Mouse (Mus musculus) hindlimb bud, embryonic 11.5 days (tissue): ENCODE results near the gene Ctf1.
A peak's percentile ranks its signal among the peaks of the same experiment; 100 is the strongest.

Experiments
- DNase-seq: peaks from one replicate; pipeline ENCODE4 v3.0.0-alpha.2; 2012; ENCODE audit warnings: low read depth, low spot score; ENCODE audit errors: extremely low spot score

The Ctf1 gene

DNA sequence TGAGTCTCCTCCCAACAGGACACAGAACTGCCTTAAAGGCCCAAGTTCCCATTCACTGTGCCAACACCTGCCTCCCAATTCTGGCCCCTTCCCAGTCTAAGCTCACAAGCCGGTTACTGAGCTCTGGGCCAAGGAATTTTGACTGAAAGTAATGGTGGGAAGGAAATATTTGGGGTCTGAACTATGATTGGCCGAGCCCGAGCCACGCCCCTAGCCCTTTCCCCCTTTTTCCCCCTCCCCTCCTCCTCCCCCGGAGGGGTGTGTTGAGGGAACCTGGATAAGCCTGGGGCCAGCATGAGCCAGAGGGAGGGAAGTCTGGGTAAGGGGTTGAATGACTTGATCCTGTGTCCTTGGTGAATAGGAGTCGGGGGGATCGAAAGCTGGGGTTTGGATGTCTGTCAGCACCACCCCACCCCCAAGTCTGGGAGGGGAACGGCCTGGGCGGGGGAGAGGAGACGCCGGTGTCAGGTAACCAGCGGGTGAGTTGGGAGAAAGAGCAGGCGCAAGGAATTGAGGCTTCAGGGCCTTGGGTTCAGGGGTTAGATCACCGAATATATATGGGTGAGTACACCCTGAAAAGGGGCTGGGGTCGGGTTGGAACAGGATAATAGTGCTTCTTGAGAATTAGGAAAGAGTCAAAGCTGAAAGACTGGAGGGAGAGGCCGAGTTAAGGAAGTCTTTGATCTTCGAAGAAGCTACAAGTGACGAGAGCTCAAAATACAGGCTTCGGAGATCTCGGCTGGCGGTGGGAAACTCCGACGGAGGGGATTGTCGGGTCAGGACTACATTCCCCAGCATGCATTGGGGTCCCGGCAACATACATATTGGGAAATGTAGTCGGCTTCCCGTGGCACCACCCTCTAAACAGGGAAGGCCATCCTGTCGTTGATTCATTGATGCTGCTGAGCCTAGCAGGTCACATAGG, at the start of gene Ctf1:
Ctf1 (plus strand) TSS at position 276 of the 925 bp plus-strand sequence.
- DNase-seq = no peak

DNA sequence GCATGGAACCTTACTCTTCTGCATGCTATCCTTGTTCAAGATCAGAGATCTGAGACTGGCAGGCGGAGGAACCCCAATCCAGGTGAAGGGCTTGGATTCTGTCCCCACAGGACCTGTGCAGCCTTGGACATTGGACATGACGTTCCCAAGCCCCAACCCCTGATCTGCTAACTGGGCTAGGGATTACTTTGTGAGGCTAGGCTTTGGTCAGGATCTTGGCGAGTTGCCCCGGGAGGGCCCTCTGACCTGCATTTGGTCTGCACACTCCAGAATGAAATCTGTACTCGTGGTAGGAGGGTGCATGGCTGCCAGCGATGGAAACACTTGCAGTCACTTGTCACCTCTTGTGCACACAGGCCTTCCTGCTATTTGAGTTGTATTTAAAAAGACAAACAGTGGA, 49.6 kb upstream of the Ctf1 start:
- DNase-seq = no peak

DNA sequence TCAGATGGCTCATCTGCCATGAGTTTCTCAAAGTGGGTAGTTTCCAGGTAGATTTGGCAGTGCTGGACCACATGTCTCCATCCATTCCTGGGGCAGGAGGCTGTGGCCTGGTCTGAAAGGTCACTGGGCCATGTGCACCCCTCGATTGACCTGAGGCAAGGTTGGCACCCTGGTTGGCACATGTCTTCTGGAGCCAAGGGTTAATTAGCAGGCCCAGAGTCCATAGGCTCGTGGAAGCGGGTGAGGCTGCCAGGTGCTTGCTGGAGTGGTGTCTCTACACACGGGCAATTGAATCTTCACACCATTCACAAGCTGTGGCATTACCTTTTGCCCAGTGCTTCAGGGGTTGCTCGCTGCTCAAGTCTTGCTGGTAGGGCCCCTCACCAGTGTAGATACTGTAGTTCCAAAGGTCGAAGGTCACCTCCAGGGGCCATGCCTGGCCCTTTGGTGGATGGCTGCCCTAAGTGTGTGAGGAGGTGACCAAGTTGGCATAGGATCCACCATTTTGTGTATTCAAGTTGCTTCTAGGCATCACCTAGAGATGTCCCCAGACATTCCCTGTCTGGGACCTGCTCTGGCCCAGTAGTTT, 46.4 kb upstream of the Ctf1 start:
- no peak for DNase-seq

DNA sequence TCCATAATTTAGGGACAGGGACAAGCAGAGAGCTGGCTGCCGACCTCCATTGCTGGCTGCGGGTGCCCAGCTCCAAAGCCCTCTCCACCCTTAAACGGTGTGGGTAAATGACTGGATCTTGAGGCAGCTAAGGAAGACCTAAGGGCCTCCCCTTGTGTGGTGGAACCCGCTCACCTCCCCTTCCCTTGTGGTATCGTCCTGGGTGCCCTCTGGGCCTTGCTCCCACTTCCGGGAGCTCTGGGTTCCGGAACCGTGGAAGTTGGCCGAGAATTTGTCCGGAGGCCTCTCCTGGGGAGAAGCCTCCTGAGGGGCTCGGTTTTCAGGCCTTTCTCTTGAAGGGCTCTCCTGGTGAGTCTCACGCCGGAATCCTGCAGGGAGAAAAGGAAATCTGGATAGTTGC, 45.9 kb upstream of the Ctf1 start:
- DNase-seq = no peak

DNA sequence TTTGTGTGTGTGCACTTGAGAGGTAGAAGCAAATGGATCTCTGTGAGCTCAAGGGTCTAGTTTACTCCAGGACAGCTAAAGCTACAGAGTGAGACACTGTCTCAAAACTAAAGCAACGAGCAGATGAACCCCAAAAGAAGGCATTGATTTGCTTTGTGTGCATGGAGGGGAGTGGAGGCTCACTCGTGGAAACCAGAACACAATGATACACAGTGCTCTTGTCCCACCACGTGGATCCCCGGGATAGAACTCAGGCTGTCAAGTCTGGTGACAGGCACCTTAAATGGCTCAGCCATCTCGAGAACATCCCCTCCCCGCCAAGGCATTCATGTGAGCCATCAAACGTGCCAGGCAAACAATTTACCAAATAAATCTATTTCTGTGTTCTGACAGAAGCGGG, 45.4 kb upstream of the Ctf1 start:
- no peak for DNase-seq

DNA sequence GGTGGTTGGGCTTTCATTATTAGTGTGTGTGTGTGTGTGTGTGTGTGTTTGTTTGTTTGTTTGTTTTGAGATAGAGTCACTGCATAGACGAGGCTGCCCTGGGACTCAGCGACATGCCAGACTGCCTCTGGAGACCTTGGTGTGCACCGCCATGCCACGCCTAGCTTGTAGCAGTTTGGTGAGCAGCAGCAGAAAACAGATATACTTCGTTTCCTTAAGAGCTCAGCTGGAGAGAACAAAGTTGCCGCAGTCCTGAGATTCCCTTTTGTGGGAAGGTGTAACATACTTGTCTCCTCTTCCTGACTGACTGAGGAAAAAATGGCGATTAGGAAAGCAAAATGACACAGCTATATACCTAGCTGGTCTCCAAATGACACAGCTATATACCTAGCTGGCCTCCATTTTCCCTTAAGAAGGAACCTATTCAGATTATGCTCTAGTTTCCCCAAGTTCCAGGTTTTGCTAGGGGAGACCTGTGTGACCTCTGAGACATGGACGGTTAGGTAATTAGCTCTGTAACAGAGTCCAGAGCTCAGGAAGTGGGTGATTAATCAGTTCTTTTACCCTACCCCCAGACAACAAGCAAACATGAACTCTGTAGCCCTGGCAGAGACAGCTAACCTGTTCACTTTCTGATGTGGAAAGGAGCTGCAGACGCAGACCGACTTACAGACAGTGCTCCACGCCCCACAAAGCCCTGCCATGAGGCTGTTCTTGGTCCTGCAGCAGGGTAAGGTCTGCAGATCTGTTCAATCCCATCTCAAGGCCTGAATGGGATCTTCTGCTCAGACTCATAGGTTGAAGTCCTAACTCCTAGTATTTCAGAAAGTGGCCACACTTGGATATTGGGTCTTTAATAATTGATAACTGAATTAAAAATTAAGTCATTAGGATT, 40.4 kb upstream of the Ctf1 start:
- DNase-seq = no peak

DNA sequence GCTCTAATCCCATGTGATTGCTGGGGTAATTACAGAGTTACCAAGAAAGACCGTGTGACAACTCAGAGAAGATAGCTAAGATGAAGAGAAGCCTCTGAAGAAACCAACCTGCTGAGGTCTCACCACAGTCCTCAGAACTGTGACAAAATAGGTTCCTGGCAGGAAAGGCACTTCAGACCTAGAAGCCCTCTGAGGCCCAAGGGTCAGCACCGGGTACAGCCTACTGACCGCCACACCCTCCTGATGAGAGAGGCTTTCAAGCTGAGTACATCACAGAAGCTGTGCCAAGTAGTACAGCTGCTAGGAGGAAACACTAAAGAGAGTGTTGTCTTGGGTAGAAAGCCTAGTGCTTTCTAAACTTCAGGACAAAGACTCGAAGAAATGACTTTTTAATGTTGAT, 39.8 kb upstream of the Ctf1 start:
- no peak for DNase-seq

DNA sequence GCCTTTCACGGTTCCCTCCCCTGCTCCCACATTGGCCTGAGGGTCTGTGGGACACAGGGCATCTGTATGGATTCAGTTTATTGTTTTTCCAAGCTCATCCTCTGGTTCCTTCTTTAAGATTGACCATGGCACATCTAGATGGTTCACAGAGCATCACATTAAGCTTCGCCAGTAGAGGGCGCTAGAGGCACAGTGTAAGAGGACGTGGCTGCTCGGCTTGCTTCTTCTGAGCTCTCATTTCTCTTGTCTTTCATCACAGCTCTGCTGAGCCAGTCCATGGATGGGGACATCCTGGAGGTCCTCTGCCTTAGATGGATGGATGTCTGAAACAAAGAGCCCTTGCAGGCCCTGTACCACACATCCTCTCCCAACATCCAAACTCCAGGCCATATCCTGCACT, 37.6 kb upstream of the Ctf1 start:
- peak; percentile 60 for DNase-seq

DNA sequence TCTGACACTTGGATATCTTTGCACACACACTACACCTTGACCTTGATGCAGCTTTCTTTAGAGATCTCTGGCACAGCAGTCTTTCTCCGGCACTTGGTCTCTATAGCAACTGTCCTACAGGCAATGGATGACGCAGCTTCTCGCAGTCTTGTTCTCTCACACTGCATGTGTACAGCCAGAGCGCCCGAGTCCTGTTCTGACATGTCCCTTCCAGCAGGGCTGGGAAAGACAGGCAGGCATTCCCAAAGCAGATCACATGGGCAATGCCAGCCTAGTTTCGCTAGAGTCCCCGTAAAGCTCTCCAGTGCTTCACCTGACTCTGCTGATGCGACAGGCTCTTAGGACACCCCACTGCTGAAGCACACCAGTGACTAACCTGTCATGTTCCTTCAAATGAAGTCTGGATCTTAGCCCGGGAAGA, 37.1 kb upstream of the Ctf1 start:
- no peak for DNase-seq

DNA sequence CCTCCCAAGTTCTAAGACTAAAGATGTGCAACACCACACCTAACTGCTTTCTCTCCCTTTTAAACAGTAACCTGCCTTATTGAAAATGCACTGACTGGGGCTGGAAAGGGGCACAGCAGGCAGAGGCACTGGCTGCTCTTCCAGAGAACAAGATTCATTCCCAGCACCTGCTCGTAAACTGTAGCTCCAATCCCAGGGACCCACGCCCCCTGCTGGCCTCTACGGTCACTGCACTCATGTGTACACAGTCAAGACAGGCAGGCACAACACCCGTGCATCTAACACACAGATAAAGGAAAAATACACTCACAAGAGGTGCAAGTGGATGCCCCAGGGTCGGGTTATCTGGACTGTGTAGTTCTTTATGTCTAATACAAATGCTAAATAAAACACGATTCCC, 35.5 kb upstream of the Ctf1 start:
- no peak for DNase-seq

DNA sequence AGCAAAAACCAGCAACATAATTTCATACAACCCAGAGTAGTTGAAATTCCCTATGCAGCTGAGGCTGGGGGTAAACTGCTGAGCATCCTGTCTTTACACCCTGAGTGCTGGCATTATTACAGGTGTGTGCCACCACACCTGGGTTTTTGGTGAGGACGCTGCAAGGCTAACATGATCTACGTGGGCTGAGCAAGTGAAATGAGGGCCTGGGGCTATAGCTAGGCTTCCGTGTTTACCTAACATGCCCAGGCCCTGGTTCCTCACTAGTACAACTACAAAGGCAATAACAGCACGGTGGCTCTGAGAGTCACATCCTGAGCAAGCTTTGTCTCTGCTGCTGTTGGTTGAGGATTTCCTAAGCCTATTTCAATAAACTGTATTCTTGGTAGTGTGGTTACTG, 34.9 kb upstream of the Ctf1 start:
- no peak for DNase-seq

DNA sequence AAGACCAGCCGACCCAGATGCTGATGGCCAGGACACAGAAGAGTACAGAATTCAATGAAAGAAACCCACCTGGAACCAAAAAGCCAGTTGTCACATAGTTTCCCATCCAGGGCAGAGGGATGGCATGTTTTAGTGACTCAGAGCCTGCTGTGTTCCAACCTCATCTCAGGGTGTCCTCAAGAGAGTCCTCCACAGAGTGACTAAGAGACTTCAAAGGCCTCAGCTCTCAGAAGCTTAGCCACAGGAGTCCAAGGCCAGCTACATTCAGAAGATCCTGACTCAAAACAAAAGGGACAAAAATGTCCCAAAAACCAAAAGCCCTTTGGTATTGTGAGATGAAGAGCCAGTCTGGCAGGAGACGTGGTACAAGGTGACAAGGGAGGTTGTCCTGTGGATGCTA, 33.7 kb upstream of the Ctf1 start:
- no peak for DNase-seq

DNA sequence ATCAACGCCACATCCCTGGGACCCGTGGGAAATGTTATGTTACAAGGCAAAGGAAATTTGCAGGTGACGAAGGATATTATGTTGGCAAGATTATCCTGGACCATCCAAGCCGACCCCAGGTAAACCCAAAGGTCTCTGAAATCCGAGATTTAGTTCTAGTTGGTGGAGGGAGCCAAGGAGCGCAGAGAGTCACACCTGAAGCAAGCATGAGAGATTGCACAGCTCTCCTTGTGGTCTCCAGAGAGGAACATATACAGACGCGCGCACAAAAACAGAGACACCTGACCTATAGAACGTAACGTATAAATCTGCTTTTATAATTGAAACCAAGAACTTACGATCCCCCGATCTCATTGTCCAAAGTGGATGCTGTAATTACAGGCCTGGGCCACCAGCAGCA, 32.0 kb upstream of the Ctf1 start:
- DNase-seq = no peak

DNA sequence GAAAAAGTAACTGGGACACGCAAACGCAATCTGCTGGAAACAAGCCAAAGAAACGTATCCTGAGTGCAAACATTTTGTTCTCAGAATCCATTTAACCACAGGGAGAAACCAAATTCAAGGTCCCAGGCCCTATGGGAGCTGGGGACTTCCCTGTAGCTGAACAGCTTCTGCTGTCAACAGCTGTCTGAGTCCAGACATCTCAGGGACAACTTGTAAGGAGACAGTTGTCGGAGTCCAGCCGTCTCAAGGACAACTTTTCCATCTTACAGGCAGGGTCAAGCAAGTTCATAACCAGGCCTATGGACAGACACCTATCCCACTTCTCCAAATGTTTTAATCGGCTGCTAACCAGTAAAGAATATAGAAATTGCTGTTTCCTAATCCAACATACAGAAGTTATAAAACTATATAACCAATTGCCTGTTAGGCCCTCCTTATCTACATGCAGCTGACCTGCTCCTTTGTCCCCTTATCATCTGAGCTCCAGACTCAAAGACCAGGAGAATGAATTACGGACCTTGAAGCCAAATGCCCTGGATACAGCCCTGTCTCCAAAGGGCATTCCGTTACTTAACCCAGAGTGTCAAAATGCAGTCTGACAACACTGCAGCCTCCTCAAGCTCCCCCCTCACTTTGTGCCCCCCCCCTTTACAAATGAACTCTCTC, 30.5 kb upstream of the Ctf1 start:
- DNase-seq = no peak

DNA sequence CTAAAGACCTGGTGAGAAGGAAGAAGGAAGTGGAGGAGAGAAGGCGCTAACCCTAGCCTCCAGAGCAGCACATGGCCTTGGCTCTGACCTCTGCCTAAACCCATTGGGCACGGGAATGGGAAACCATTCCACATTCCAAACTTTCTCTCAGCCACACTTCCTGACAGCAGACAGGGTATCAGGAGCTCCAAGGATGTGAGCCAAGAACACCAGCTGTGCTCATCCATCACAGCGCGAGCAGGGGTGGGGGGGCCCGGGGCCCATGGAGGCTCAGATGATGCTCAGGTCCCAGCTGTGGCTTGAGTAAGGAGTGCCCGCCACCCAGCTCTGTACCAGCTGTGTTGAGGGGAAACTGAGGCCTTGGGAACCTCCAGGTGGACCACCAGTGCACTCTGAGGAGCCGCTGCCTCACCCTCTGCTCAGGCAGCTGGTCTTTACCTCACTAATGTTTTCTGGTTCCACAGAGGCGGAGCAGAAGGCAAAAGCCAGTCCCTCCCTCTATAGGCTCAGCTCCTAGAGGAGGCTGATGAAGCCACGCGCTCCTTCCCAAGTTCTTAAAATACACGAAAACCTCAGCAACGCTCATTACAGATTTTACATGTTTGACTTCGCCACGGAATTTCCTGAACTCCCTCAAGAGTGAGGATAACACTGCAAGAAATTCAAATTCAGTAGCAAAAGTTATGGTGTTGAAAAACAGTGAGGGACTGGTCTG, 27.1 kb upstream of the Ctf1 start:
- DNase-seq = no peak

DNA sequence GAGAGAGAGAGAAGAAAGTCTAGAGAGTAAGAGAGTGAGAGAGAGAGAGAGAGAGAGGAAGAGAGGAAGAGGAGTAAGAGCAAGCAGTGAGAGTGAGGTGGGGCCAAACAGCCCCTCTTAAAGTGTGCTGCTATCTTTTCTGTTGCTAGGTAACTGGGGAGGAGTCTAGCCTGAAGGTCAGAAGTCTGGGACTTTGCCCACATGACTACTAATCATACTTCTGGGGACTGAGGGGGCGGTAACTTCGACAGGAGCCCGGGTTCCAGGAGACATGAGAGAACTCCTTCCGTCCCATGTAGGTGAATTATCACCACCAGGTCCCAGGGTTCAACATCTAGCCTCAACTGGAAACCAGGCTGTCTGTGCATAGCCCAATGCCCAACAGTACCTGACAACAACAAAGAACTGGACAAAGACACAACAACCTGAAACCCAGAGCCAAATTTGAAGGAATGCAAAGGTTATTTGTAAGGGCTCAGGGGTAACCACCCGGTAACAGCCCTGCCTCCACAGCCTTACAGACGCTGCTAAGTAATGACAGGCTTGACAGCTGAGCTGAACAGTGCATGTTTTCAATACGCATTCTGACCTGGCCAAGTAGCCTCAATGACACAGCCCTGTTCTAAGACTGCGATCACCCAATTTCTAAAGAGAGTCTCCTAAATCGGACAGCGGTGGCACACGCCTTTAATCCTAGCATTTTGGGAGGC, 25.6 kb upstream of the Ctf1 start:
- DNase-seq = no peak

DNA sequence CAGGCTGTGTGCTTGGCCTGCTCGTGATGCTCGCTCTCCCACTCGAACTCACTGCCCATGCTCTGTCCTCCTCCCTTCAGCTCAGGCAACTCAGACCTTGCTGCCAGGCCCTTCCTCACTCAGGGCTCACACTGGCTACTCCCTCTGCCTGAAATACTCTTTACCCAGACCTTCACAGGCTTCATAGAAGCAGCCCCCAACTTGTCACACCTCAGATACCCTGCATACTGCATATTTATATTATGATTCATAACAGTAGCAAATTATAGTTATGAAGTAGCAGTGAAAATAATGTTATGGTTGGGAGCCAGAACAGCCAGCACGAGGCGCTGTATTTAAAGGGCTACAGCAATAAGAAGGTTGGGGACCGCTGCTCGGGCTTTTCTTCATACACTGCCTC, 23.6 kb upstream of the Ctf1 start:
- DNase-seq = no peak

DNA sequence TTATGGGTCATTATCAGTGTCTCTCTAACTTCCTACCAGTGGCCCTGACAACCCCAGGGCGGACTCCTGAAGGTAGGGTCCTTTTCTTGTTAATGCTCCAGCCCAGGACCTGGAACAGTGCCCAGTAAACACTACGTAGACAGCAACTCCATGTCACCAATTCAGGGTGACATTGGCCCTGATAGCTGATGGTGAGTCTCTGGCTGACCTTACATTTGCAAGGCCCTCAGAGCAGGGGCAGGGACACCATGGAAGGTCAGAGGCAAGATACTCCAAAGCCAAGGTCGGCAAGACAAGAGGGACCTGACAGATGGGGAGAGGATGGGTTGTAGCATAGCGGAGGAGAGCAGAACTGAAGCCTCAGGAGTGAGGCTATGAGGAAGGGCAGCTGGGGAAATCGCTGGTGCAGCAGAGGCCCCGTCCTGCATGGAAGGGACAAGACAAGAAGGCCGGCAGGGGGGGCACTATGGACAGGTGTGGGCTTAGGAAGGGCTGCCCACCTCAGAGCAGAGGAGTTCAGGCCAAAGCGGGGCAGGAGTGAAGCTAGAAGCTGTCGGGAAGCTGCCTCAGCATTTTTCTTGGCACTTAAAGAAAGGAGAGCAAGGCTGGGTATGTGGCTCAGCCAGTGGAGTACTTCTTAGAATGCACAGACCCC, 22.8 kb upstream of the Ctf1 start:
- no peak for DNase-seq

DNA sequence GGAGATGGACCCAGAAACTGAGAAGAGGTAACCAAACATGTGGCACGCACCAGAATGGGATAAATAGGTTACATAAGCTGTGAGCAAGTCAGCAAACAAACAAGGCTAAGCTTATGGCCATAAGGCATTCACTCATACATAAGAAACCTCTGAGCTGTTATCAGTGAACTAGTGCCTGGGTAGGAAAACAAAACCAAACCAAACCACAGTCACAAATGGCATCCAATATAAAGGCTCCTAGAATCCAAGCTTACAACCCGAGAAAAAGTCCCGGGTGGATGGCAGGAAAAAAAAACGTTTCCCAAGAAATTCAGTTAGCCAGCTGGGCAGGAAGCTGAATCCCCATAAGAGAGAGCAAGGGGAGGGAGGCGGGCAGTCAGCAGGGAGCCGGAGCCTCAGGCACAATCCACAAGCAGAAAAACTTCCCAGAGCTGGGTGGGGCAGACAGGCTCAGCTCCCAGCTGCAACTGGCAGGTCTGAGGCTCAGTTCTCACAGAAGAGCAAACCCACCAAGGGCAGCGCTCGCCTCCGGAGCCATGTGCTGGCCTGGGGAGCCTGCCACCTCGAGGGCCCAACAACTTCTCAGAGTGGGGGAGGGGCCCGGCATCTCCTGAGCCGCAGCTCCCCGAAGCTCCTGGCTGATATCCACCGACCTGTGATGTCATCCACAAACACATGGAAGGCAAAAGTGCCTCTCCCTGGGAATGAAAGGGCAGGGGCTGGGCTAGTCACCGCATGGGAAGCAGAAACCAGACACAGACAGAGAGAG, 21.1 kb upstream of the Ctf1 start:
- DNase-seq = no peak
